21 mouse cellular contexts compared by ENCODE assay signal in the genomic region with DNA sequence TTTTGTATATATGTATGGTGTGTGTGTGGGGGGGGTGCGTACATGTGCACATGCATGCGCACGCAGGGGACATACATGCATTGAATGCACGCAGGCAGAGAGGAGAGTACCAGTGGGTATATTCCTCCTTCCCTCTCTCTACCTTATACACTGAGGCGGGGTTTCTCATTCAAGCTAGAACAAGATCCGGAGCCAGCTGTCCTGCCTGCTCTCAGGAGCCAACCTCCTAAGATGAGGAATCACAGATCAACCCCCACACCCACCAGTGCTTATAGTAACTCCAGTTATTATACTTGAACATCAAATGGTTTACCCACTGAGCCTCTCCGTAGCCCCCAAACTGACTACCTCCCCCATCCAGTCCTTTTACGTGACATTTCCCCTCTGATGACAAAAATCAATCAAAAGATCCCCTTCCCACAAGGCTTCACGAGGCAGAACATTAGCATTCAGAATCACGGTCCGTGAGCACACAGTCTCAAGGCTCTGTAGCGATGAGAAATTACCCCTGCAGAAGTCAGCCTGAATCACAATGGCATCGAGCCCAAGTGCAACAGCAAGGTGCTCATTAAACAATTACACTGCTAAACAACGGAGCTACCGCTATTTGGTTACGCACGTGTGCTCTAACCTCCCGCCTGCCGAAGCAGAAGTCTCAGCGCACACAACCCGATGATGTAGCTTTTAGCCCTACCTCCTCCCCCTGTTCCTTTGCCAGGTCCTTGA. TPM values are rescaled to one million over a fixed set of nuclear protein-coding genes. Genes with fewer than 3 reads are reported as not detected.
DNase-seq lines count a peak whose midpoint lies in the region; ATAC-seq and TF ChIP-seq lines count a peak whose summit lies in the region.
"Had no signal": no experiment of that assay in that cellular context is flagged by ENCODE, and none has a peak within 500 bp of the region (broad histone marks: within the 10 kb centered on the region; RNA-seq: fewer than 3 reads in every experiment).

No protein-coding gene starts in this region.

- H3K4me1 ChIP-seq in midbrain, embryonic 13.5 days (replicated peaks) = peaks cover 32% of the 10 kb centered on the region
- no peaks in the 10 kb centered on the region for H3K4me1 ChIP-seq in midbrain, embryonic 11.5 days (ENCODE audit: control insufficient read depth, insufficient read depth, low read length)
- peaks cover 22% of the 10 kb centered on the region for H3K4me1 ChIP-seq in midbrain, embryonic 15.5 days
- H3K4me1 ChIP-seq in lung, postnatal 0 days (ENCODE audit: insufficient read depth, low read depth, low read length) = no peaks in the 10 kb centered on the region
- H3K4me1 ChIP-seq: liver, embryonic 15.5 days had no signal

- peak; percentile 43 to 45 for DNase-seq in cerebellum, postnatal 10 days
- no peak for DNase-seq in cerebellum, postnatal 36 days
- DNase-seq in midbrain, embryonic 11.5 days (ENCODE audit: low spot score, missing footprints) = no peak
- DNase-seq in lung, postnatal 0 days (ENCODE audit: low spot score) = no peak
- DNase-seq in heart, adult 18-20 months = no peak
- no peak for DNase-seq in left cerebral cortex, postnatal 4 days
- DNase-seq: adrenal gland, adult 2 months; heart, adult 11 months; heart, postnatal 4 days; kidney, postnatal 14 days; lung, postnatal 10 days; thymus, postnatal 14 days had no signal

- no peak overlapping the region for H3K4me3 ChIP-seq in midbrain, embryonic 13.5 days (replicated peaks)
- H3K4me3 ChIP-seq in midbrain, embryonic 11.5 days (ENCODE audit: low read depth, low read length) = no peak overlapping the region
- H3K4me3 ChIP-seq in midbrain, embryonic 15.5 days = no peak overlapping the region
- H3K4me3 ChIP-seq in lung, postnatal 0 days (ENCODE audit: low read depth, low read length) = no peak overlapping the region
- H3K4me3 ChIP-seq: embryonic facial prominence, embryonic 15.5 days; gastrocnemius, adult 2 months; liver, embryonic 15.5 days had no signal

- intact Hi-C loops in left cerebral cortex, postnatal 4 days (cut with DNase I) = loop anchor here (5.0 kb wide), 1 partner anchor 50 kb away; no protein-coding TSS in a partner anchor

- H3K9ac ChIP-seq in midbrain, embryonic 13.5 days (replicated peaks) = peak overlapping the region; percentile 29
- no peak overlapping the region for H3K9ac ChIP-seq in midbrain, embryonic 11.5 days (ENCODE audit: low read length)
- H3K9ac ChIP-seq in midbrain, embryonic 15.5 days = no peak overlapping the region
- no peak overlapping the region for H3K9ac ChIP-seq in lung, postnatal 0 days (replicated peaks; ENCODE audit: low read depth)
- H3K9ac ChIP-seq: embryonic facial prominence, embryonic 15.5 days; liver, embryonic 15.5 days had no signal

- no peak overlapping the region for H3K4me2 ChIP-seq in midbrain, embryonic 13.5 days (replicated peaks)
- H3K4me2 ChIP-seq in midbrain, embryonic 11.5 days = no peak overlapping the region
- no peak overlapping the region for H3K4me2 ChIP-seq in midbrain, embryonic 15.5 days
- H3K4me2 ChIP-seq in lung, postnatal 0 days (replicated peaks; ENCODE audit: low read depth, low read length) = no peak overlapping the region
- H3K4me2 ChIP-seq: embryonic facial prominence, embryonic 15.5 days; liver, embryonic 15.5 days had no signal

- TF ChIP-seq EP300 in lung, postnatal 0 days (IDR thresholded peaks at IDR 0.05) = no peak

- H3K27me3 ChIP-seq in midbrain, embryonic 13.5 days = no peaks in the 10 kb centered on the region
- H3K27me3 ChIP-seq in midbrain, embryonic 11.5 days (ENCODE audit: control insufficient read depth, insufficient read depth, low read length) = no peaks in the 10 kb centered on the region
- H3K27me3 ChIP-seq in midbrain, embryonic 15.5 days (replicated peaks) = no peaks in the 10 kb centered on the region
- H3K27me3 ChIP-seq in lung, postnatal 0 days (replicated peaks; ENCODE audit: insufficient read depth, low read length) = no peaks in the 10 kb centered on the region
- H3K27me3 ChIP-seq: embryonic facial prominence, embryonic 15.5 days; liver, embryonic 15.5 days had no signal

- no peak for ATAC-seq in midbrain, embryonic 13.5 days
- no peak for ATAC-seq in midbrain, embryonic 11.5 days (ENCODE audit: low FRiP score)
- ATAC-seq in midbrain, embryonic 15.5 days (replicated peaks) = 0 out of 2 replicates have a peak, but pooled peaks have one; percentile 13
- no peak for ATAC-seq in lung, postnatal 0 days
- ATAC-seq: CD4-positive, CD25-positive, alpha-beta regulatory T cell, adult 4 months; intestine, postnatal 0 days had no signal

- H3K9me3 ChIP-seq in midbrain, embryonic 13.5 days = no peaks in the 10 kb centered on the region
- H3K9me3 ChIP-seq in midbrain, embryonic 11.5 days (ENCODE audit: control insufficient read depth, low read length) = no peaks in the 10 kb centered on the region
- no peaks in the 10 kb centered on the region for H3K9me3 ChIP-seq in midbrain, embryonic 15.5 days
- no peaks in the 10 kb centered on the region for H3K9me3 ChIP-seq in lung, postnatal 0 days (ENCODE audit: low read length)
- H3K9me3 ChIP-seq: embryonic facial prominence, embryonic 15.5 days; G1E; liver, embryonic 15.5 days had no signal

- H3K36me3 ChIP-seq in midbrain, embryonic 13.5 days = peaks cover 100% of the 10 kb centered on the region
- H3K36me3 ChIP-seq in midbrain, embryonic 11.5 days (ENCODE audit: control insufficient read depth, insufficient read depth, low read length) = peaks cover 54% of the 10 kb centered on the region
- peaks cover 45% of the 10 kb centered on the region; the same call in 1 of the 2 replicates for H3K36me3 ChIP-seq in midbrain, embryonic 15.5 days (replicated peaks)
- peaks cover 68% of the 10 kb centered on the region for H3K36me3 ChIP-seq in lung, postnatal 0 days (ENCODE audit: insufficient read depth, low read length)

- peak overlapping the region; percentile 73 for H3K27ac ChIP-seq in midbrain, embryonic 13.5 days
- no peak overlapping the region for H3K27ac ChIP-seq in midbrain, embryonic 11.5 days (ENCODE audit: low read depth, low read length)
- peak overlapping the region; percentile 81 for H3K27ac ChIP-seq in midbrain, embryonic 15.5 days
- H3K27ac ChIP-seq in lung, postnatal 0 days (ENCODE audit: low read length) = no peak overlapping the region
- H3K27ac ChIP-seq: embryonic facial prominence, embryonic 15.5 days; gastrocnemius, adult 2 months; liver, embryonic 15.5 days; stomach, postnatal 0 days had no signal

- WGBS in midbrain, embryonic 13.5 days = 69% methylated on average over 21 of the region's 21 CpGs
- WGBS in midbrain, embryonic 11.5 days = 89% methylated on average over 21 of the region's 21 CpGs
- WGBS in midbrain, embryonic 15.5 days = 55% methylated on average over 21 of the region's 21 CpGs
- 94% methylated on average over 21 of the region's 21 CpGs for WGBS in lung, postnatal 0 days

- no peak for TF ChIP-seq CTCF in lung, postnatal 0 days (IDR thresholded peaks at IDR 0.05)

RNA-seq across cellular contexts. Expression of gene Tnrc18, which starts 55.2 kb away (rescaled TPM):
- polyA plus RNA-seq in midbrain, embryonic 13.5 days (2015; fragmentation: Nextera tagmentation; extraction: Ambion mirVana) = 30.5 and 40.7 TPM in 2 replicates
- 26.9 and 27.4 TPM in 2 replicates for polyA plus RNA-seq in midbrain, embryonic 11.5 days (2014; fragmentation: Nextera tagmentation; extraction: Ambion mirVana)
- polyA plus RNA-seq in midbrain, embryonic 15.5 days (2015; fragmentation: Nextera tagmentation; extraction: Ambion mirVana) = 36.3 and 38.6 TPM in 2 replicates
- 16.6 and 24.9 TPM in 2 replicates for polyA plus RNA-seq in lung, postnatal 0 days (2015; fragmentation: Nextera tagmentation; extraction: Ambion mirVana)
- 10 to 100 TPM; 39.2 to 48.2 TPM for total RNA-seq in heart, adult 18-20 months (2021)
- 100 to 1,000 TPM; 232 to 250 TPM for total RNA-seq in left cerebral cortex, postnatal 4 days (2021)

Comparison
In these comparisons a context has a peak if more than half of its experiments do, and no peak if none do; other contexts are left out.
1. DNase-seq: peak in cerebellum, postnatal 10 days (2 of 2); none in cerebellum, postnatal 36 days (0 of 2), midbrain, embryonic 11.5 days (single experiment), lung, postnatal 0 days (single experiment), heart, adult 18-20 months (0 of 2) and left cerebral cortex, postnatal 4 days (single experiment).
2. H3K27ac ChIP-seq: peak in midbrain, embryonic 13.5 days (single experiment) and midbrain, embryonic 15.5 days (single experiment); none in midbrain, embryonic 11.5 days (single experiment) and lung, postnatal 0 days (single experiment).